Mouse (Mus musculus): ENCODE measurements around the gene Abca7.
"Not testable (repeated sequence)": the region's sequence is repeated elsewhere in the genome, so short reads cannot be mapped to it uniquely, and the experiment has no call there.

The Abca7 gene

DNA sequence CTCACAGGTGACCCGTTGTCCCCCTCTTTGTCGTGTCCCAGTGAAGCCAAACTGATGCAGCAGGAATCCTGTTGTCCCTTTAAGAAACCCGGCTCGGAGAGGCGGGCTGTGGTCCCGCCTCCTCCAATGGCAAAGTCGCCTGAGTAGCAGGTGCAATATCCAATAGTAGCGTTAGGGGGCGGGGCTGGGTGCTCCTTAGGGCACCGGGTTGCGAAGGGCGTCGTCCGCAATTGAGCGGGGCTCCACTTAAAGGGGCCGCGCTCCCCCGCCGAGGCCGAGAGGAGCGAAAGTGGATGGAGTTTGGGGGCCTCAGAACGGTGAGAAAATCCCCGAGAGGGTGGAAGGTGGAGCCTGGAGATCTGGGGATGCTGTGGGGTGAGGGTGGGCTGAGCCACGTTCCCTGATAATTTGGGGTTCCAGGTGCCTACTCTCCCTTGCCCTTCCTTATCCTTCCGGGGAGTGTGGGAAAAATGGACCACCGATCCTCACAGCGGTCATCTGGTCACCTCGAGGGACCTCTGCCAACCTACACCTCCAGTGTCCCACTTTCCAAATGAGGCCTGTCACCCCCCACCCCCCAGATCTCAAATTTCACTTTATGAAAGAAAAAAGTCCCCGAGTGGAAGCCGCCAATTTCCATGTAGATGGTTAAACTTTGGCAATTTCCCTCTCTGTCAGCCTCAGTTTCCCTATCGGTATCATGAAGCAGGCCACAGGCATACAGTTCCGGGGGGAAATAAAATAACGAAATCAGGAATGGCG is at the start of gene Abca7:
Gene Abca7 (plus strand): TSS at position 223 of the 762 bp plus-strand sequence.
- DNase-seq (ENCODE audit: low spot score in 2 of 2), result peak; percentile 96

DNA sequence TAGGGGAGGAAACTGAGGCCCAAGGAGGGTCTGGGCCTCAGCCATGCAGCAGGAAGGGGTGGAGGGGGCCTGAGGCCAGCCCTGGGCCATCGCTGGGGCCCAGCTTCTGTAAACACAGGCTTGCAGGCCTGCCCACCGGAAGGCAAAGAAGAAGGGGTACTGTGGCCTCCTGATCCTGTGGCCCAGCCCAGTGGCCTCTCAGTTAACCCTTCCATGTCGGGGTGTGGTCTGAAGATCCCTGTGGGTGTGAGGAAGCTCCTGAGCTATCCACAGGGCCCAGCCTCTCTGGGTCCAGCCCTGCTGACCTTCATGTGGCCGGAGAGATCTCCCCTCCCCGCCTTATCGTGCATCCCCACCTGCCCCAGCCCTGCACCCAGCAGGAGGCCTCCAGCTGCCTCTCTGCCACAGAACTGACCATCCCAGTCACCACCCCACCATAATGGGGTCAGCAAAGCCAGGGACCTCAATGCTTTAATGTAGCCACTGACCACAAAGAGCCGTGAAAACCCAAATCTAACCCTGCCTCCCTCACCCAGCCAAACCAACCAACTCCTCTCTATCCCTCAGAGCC is 49.5 kb upstream of the Abca7 start:
- DNase-seq (ENCODE audit: low spot score in 2 of 2), result no peak

DNA sequence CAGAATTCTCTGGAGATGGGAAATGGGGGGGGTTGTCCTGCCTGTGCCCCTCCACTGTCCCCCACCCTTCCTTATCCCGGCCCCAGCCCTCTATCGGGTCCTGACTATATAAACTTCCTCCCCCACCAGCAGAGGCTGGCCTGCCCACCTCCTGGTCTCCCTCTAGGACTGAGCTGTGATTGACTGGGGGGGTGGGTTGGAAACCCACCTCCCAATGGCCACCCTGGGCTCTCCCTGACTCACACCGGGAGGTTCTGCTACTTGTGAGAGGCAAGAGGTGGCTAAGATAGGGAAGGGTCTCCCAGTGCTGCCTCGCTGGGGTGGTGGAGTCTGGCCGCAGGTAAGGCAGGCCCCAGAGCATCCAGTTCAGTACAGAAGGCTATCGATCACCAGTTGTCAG is 48.8 kb upstream of the Abca7 start:
- DNase-seq (ENCODE audit: low spot score in 2 of 2), result no peak

DNA sequence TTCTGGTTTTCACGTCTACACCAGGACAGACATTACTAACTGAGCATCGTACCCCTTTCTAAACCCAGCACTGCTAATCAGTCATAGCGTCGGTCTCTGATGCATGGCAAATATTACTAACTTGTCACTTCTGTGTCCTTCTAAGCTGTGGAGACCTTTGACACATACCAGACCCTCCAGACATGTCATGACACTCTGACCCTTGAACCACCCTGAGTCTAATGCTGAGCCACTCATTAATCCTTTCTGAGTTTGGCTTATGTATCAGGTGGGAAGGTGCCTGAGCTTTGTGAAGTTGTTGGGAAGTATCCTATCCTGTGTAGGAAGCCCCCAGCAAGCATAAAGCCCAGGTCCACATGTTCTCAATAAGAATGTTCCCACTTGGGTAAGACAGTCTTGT is 46.4 kb upstream of the Abca7 start:
- DNase-seq (ENCODE audit: low spot score in 2 of 2), result no peak

DNA sequence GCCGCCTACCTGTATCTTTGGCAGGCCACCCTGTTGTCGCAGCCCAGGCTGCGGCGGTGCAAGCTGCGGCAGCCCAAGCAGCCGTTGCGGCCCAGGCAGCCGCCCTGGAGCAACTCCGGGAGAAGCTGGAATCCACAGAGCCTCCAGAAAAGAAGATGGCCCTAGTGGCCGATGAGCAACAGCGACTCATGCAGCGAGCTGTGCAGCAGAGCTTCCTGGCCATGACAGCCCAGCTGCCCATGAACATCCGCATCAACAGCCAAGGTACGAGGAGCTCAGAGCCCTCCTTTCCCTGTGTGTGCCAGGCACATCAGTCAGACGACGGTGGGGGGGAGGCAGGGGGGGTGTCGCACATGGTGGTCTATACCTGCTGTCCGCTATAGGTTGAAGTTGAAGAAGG is 45.6 kb upstream of the Abca7 start:
- no peak for DNase-seq (ENCODE audit: low spot score in 2 of 2)

DNA sequence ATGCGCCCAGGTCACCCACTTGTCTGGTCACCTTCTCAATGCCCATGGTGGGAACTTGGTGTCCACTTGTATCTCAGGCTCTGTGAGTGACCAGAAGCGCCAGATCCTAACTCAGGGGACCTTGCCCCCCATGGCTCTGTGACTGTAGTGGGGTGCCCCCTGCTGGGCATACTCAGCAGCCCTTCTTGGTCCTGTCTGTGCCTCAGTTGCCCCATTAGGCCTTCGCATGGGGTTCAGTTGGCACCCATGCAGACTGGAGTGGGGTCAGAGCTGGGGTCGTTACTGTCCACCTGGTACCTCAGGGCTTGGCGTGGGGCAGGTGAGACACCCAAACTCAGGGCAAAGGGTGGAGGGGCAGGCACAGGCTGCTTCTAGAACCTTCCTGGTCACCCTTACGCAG is 42.3 kb upstream of the Abca7 start:
- no peak for DNase-seq (ENCODE audit: low spot score in 2 of 2)

DNA sequence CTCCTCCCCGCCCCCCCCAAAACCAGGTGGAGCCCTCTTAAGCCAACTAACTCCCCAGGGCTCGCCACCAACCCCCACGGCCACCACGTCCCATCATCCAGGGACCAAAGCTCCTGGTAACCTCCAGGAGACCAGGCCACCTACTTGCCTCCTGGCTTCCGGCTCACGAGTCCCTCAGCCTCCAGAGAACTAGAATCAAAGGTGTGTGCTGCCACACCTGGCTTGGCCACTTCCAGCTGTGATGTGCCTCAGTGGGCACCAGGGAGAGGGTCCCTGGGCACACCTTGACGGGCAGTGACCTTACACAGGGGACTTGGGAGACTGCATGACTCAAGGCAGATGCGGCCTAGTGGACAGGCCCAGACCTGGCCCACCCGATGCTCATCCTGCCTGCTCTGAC is 40.6 kb upstream of the Abca7 start:
- DNase-seq (ENCODE audit: low spot score in 2 of 2), result no peak

DNA sequence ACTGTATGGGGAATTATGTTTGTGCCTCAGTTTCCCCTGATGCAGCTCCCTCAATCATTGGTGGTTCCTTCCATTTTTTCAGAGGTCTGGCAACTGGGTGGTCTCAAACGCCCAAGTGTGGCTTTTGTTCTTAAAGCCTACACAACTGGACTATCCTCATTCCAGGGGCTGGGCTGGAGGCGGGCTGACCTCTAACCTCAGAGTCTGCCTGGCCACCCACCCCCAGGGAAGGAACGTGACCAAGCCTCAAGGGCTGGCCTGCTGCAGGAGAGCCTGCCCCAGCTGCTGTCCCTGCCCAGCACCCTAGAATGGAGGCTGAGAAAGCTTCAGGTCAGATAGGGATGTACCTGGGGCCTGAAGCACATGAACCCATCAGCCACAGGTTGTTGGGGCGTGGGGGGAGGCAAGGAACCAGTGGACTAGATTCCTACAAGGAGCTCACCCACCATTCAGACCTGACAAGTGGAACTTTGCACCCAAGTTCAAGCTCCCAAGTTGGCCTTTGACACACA is 39.6 kb upstream of the Abca7 start:
- DNase-seq (ENCODE audit: low spot score in 2 of 2), result no peak

DNA sequence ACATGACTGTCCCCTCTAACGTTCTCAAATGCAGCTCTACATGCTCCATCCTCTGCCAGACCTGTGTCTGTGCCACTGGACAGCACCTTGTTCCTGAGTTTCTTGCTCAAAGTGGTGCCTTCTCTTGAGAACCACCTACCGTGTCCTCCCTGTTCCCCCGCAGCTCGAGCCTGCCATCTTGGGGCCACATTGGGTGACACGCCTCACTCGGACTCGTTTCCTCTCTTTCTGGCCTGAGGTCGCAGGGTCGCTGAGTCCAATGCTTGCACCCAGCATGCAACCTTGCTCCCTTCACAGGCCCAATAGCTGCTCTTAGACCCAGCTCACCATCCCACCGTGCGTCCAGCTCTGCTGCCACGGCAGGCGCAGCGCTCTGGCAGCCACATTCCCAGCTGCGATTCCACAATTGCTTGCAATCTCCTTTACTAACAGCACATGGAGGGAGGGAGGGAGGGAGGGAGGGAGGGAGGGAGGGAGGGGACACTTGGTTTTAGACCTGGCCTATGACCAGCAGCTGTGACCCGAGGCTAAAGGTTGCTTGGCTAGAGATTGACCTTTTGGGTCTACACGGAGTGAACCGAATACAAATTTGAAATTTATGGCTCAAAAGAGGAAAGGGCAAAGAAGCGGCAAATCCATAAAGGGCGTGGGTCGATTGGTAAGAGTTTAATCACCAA is 38.0 kb upstream of the Abca7 start:
- peak; percentile 49 to 74 for DNase-seq (ENCODE audit: low spot score in 2 of 2)

DNA sequence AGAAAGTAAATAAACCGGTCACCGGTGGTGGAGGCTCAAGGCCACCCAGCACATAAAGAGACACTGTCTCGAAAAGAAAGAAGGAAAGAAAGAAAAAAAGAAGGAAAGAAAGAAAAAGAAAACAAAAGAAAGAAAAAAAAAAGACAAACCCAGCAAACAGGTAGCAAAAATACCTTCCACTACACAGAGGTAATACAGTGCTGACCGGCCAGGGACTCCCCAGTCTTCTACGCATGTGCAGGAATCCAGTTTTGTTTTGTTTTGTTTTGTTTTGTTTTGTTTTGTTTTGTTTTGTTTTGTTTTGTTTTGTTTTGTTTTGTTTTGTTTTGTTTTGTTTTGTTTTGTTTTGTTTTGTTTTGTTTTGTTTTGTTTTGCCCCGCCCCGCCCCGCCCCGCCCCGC is 36.9 kb upstream of the Abca7 start:
- not testable (repeated sequence) for DNase-seq (ENCODE audit: low spot score in 2 of 2)

DNA sequence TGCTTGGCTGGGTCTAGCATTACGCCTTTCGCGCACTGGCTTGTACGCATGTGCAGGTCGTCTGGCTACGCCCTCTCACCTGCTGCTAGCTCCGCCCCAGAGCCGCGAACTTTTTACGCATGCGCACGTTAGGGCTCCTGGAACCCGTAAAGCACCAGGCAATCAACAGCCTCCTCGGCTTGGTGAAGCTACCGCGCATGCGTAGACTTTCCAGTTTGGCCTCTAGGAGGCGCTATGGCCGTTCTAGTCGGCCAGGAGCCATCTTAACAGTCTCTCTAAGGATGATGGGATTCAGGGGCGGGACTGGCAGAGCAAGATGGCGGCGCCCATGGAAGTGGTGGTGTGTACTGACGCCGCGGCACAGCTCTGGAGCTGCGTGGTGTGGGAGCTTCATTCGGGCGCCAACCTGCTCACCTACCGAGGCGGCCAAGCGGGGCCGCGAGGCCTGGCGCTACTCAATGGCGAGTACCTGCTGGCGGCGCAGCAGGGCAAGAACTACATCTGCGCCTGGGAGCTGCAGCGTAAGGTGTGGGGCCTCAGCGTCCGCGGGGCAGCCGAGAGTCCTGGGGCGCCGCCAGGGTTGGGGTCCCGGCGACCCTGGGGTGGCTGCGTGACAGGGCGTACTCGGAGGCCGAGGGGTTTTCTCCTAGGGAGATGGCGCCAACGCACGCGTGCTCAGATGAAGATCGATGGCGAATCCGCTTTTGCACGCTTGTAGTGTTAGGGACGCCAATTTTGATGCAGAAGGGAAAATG is 36.3 kb upstream of the Abca7 start, which contains the start of gene Wdr18:
Gene Wdr18 (plus strand): TSS at position 306 of the 755 bp plus-strand sequence.
- DNase-seq (ENCODE audit: low spot score in 2 of 2), result peak; percentile 99

DNA sequence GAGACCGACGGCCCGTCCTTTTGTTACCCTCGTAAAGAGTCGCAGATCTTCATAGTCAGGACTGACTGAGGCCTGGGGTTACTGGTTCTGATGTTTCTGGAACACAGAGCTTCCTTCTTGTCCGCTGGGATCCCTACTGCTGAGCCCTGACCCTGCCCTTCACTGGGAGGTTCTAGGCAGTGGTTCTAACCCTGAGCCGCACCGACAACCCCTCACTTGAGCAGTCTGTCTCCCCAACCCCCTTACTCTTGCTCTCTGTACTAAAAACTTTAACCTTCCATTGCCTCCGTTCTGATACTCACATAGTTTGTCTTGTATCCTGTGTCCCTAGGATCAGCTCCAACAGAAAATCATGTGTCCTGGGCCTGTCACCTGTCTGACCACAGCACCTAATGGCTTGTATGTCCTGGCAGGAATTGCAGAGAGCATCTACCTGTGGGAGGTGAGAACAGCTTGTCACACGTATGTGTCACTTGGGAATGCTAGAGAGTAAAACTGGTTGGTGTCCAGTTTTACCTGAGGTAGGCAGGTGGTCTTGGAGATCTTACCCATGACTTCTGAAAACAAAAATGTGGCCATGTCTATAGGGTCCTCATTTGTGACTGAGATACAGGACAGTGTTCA is 35.5 kb upstream of the Abca7 start:
- DNase-seq (ENCODE audit: low spot score in 2 of 2), result no peak

DNA sequence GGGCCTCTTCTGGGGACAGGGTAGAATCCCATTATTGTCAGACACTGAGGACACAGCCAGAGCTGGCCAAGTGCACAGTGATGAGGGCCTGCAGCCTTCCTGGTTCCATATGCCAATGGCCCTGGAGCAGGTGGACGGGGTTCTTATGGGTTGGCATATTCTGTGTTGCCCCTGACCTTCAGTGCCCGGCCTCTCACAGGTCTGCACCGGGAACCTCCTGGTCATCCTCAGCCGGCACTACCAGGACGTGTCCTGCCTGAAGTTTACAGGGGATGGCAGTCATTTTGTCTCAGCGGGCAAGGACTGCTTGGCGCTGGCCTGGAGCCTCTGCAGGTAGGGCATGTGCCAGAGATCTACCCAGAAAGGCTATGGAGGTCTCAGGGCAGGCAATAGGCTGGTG is 31.6 kb upstream of the Abca7 start:
- DNase-seq (ENCODE audit: low spot score in 2 of 2), result no peak

DNA sequence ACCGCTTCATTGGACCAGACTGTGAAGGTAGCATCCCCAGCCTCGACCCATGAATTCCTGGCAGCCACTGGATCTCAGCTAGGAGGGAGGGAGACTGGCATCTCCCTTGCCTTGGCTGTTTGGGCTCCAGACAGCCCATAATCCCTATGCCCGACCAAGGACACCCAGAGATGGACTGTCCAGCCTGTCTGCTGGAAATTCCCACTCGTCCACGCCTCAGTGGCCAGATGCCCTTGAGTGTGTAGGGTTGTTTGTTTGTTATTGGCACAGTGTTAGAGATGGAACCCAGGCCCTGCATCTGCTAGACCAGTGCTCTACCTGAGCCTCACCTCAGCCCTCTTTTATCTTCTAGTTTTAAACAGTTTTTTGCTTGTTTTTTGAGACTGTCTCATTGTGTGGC is 31.0 kb upstream of the Abca7 start:
- no peak for DNase-seq (ENCODE audit: low spot score in 2 of 2)

DNA sequence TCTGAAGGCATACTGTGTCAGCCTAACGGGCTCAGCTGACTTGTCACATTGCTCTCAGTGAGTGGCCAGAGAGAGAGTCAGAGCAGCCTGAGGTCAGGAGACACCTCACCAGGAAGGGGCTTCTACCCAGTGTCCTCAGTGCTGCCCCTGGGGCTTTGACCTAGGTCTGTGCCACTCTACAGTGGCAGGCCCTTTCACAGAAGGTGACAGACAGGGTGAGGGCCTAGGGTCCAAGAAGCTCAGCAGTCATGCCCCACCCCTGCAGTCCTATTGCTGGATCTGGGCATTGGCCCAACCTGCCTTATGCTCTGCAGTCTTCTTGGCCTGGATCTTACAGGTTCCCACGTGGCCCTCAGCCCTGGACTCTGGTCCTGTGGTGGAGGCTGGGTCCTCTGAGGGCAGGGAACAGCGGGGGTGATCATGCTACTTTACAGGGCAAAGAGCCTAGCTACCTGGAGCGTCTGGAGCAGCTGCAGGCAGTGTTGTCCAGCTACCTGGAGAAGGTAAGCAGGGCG is 29.4 kb upstream of the Abca7 start:
- DNase-seq (ENCODE audit: low spot score in 2 of 2), result no peak

DNA sequence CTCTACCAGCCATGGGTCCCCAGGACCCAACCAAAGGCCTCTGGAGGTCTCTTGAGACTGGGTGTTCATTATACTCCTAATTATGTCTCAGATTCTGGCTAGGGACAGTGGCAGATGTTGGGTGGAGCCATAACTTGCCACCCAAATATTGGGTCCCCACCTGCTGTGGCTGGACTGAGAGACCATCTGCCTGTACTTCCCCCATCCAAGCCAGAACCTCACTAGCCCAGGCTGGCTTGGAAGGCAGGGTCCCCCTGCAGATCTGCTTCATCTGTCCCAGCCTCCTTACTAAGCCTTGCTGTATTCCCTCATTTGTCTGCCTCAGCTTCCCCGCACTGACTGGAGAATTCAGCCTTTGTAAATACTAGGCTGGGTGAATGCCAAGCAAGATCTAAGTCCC is 28.1 kb upstream of the Abca7 start:
- no peak for DNase-seq (ENCODE audit: low spot score in 2 of 2)

DNA sequence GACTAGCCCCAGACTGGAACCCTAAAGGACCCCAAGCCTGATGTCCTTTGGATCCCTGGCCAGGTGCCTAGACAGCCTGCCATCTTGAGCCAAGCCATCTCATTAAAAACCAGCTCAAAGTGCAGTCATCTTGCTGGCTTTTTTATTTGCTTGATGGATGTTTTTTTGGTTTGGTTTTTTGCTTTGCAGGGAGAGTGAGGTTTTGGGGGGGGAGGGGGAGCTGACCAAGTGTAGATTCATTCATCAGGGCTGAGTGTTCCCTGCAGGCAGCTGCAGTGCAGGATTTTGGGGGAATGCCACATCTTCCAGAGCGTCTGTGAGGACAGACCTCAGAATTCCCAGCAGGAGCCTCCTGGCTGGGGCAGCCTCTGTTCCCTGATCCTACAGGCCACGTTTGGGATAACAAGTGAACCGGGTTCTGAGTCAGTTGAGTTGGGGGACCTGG is 27.1 kb upstream of the Abca7 start:
- DNase-seq (ENCODE audit: low spot score in 2 of 2), result no peak

DNA sequence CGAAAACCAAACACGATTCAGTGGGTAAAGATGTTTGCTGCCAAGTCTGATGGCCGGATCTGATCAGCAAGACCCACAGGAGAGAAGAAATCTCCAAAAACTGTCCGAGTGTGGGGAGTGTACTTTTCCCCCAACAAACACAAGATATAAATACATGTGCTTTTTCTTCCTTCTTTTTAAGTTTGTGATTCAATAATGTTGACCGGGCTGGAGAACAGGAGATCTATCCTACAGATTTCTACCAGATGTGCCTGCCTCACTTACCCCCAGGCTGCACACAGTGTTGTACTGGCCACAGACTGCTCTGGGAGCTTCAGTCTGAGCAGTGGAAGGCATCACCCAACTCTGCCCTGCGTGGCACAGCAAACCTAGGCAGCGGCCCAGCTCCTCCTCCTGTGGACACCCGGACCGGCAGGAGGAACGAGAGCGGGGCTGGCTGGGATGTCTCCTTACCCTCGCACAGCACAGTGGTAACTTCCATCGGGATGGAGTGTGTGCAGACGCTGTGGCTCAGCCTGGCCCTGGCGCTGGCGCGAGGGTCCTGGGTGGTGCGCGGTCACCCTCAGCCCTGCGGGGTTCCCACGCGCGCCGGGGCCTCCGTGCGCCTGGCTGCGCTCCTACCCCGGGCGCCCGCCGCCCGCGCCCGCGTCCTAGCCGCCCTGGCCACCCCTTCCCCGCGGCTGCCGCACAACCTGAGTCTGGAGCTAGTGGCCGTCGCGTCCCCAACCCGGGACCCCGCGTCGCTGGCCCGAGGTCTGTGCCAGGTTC is 25.7 kb upstream of the Abca7 start, which contains the start of gene Grin3b:
Gene Grin3b (plus strand): TSS at position 301 of the 768 bp plus-strand sequence.
- DNase-seq (ENCODE audit: low spot score in 2 of 2), result no peak

DNA sequence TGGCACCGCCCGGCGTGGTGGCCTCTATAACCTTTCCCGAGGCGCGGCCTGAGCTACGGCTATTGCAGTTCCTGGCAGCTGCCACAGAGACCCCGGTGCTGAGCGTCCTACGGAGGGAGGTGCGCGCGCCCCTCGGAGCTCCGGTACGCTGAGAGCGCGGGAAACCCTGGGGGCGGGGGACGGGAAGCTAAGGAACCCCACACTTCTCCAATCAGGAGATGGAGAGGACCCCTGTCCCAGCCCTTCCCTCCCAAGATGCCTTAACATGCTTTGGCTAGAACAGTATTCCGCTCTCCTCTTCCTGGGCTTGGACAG is 25.2 kb upstream of the Abca7 start:
- DNase-seq (ENCODE audit: low spot score in 2 of 2), result no peak

DNA sequence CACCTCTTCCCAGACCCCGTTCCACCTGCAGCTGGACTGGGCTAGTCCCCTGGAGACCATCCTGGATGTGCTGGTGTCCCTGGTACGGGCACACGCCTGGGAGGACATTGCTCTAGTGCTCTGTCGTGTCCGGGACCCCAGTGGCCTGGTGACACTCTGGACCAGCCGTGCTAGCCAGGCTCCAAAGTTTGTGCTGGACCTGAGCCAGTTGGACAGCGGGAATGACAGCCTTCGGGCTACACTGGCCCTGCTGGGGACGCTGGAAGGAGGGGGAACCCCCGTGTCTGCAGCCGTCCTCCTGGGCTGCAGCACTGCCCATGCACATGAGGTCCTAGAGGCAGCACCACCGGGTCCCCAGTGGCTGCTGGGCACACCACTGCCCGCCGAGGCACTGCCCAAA is 23.5 kb upstream of the Abca7 start:
- no peak for DNase-seq (ENCODE audit: low spot score in 2 of 2)

DNA sequence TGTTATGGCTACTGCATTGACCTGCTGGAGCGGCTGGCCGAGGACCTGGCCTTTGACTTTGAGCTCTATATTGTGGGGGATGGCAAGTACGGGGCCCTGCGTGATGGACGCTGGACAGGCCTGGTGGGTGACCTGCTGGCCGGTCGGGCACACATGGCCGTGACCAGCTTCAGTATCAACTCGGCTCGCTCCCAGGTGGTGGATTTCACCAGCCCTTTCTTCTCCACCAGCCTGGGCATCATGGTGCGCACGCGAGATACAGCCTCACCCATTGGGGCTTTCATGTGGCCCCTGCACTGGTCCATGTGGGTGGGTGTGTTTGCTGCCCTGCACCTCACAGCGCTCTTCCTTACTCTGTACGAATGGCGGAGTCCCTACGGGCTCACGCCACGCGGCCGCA is 22.2 kb upstream of the Abca7 start:
- no peak for DNase-seq (ENCODE audit: low spot score in 2 of 2)
